Mouse (Mus musculus) embryonic fibroblast, embryonic 13.5 days (primary cell): ENCODE results near the gene Gpr157.

Experiments used
- CTCF ChIP-seq: IDR thresholded peaks from 2 replicates; pipeline ENCODE4 v1.5.1; 2011; ENCODE audit warnings: mild to moderate bottlenecking, control low read depth, low read length, moderate library complexity, borderline replicate concordance; ENCODE audit not compliant: insufficient read depth
- POLR2A ChIP-seq: IDR thresholded peaks from 2 replicates; pipeline ENCODE4 v1.6.1; 2011; ENCODE audit warnings: low read depth, mild to moderate bottlenecking, control low read depth, low read length, moderate library complexity

- no peak for TF ChIP-seq CTCF
- no peak for TF ChIP-seq POLR2A
These were observed 68.1 kb downstream of the Gpr157 start for GRCm38 (mm10) chr4:150155301-150155700.
